Mouse (Mus musculus) heart, postnatal 0 days (tissue): ENCODE data around the gene Alpi. TPM values are rescaled to one million over a fixed set of nuclear protein-coding genes. Genes with fewer than 3 reads are reported as not detected.

Experiments
- ATAC-seq: fragments of 200-750 bp; cut with Nextera tagmentation; 2 replicates; pipeline ENCODE4 v1.8.0; 2017; ENCODE audit warnings: low read depth, moderate number of reproducible peaks, moderate library complexity; ENCODE audit not compliant: insufficient read depth
- DNase-seq: peaks from one replicate; pipeline ENCODE4 v3.0.0-alpha.2; 2016; ENCODE audit warnings: low spot score
- H3K27ac ChIP-seq: fragments of 300-500 bp; sonication (generic); 2 replicates; pipeline ENCODE4 v1.5.1; 2014; ENCODE audit warnings: low read depth, mild to moderate bottlenecking
- H3K27me3 ChIP-seq: fragments of 300-500 bp; sonication (generic); 2 replicates; pipeline ENCODE4 v1.6.1; 2014; ENCODE audit warnings: low read length, mixed read lengths; ENCODE audit not compliant: control insufficient read depth, insufficient read depth
- H3K36me3 ChIP-seq: fragments of 300-500 bp; sonication (generic); replicated peaks from 2 replicates; pipeline ENCODE4 v1.6.1; 2014; ENCODE audit warnings: low read length, mixed read lengths; ENCODE audit not compliant: control insufficient read depth, insufficient read depth
- H3K4me1 ChIP-seq: fragments of 300-500 bp; sonication (generic); 2 replicates; pipeline ENCODE4 v1.6.1; 2014; ENCODE audit warnings: antibody characterized with exemption; ENCODE audit not compliant: control insufficient read depth, insufficient read depth
- H3K4me2 ChIP-seq: fragments of 300-500 bp; sonication (generic); 2 replicates; pipeline ENCODE4 v1.6.1; 2014; ENCODE audit warnings: low read depth, mild to moderate bottlenecking, low read length, moderate library complexity
- H3K4me3 ChIP-seq: fragments of 300-500 bp; sonication (generic); 2 replicates; pipeline ENCODE4 v1.5.1; 2014; ENCODE audit warnings: low read depth, low read length
- H3K9ac ChIP-seq: fragments of 300-500 bp; sonication (generic); replicated peaks from 2 replicates; pipeline ENCODE4 v1.6.1; 2014; ENCODE audit warnings: low read depth, low read length, mixed read lengths
- H3K9me3 ChIP-seq: fragments of 300-500 bp; sonication (generic); replicated peaks from 2 replicates; pipeline ENCODE4 v1.6.1; 2016; ENCODE audit warnings: low read length; ENCODE audit not compliant: control insufficient read depth
- CTCF ChIP-seq: IDR thresholded peaks from 2 replicates; pipeline ENCODE4 v1.5.1; 2016; ENCODE audit warnings: antibody characterized with exemption, control low read depth, low read depth
- EP300 ChIP-seq: IDR thresholded peaks from 2 replicates; pipeline ENCODE4 v1.6.1; 2016; ENCODE audit warnings: antibody characterized with exemption, low read depth
- WGBS: fragments of 180-500 bp; shearing (Covaris S2); extraction: QIAGEN DNeasy Blood & Tissue Kit; methylation state at CpG from one replicate; pipeline ENCODE4 v1.1.7; 2014; 5-methylcytosine and 5-hydroxymethylcytosine counted together
- polyA plus RNA-seq: library from polyadenylated mRNA; unstranded; fragments of >200 nt; fragmentation: Nextera tagmentation; extraction: Ambion mirVana; gene quantifications from 2 replicates; pipeline ENCODE4 v1.2.1, GENCODE M21; 2015
- total RNA-seq: library from RNA; depleted of rRNA; stranded (reverse); fragments of >200 nt; gene quantifications from 2 replicates; pipeline ENCODE4 v1.2.3, GENCODE M21; 2014; ENCODE audit warnings: low replicate concordance

The Alpi gene
- total and polyA plus RNA-seq, 2 experiments from 2014 or later, result not detected

- 88% methylated on average over 11 of the region's 11 CpGs for WGBS
- TF ChIP-seq EP300 (no peak), CTCF (no peak)
- no peak overlapping the region for H3K9ac ChIP-seq
- H3K4me3 ChIP-seq, result no peak overlapping the region
- no peak overlapping the region for H3K4me2 ChIP-seq
- ATAC-seq (no peak), DNase-seq (no peak)
- H3K9me3 ChIP-seq, result no peaks in the 10 kb centered on the region
- H3K36me3 ChIP-seq, result no peaks in the 10 kb centered on the region
- H3K27ac ChIP-seq, result no peak overlapping the region
- H3K27me3 ChIP-seq, result no peaks in the 10 kb centered on the region
- no peaks in the 10 kb centered on the region for H3K4me1 ChIP-seq
Observed at GRCm38 (mm10) chr1:87089251-87089650, 12.2 kb downstream of the Alpi start.

- Histone ChIP-seq H3K36me3 (no peaks in the 10 kb centered on the region), H3K4me2 (no peak overlapping the region), H3K4me3 (no peak overlapping the region), H3K27me3 (no peaks in the 10 kb centered on the region), H3K9ac (no peak overlapping the region), H3K9me3 (no peaks in the 10 kb centered on the region), H3K4me1 (no peaks in the 10 kb centered on the region), H3K27ac (no peak overlapping the region)
- no peak for ATAC-seq
- DNase-seq, result no peak
- peak; percentile 34; the same call in 1 of the 2 replicates for TF ChIP-seq CTCF
- TF ChIP-seq EP300, result no peak
- 69% methylated on average over 17 of the region's 17 CpGs for WGBS
Observed at GRCm38 (mm10) chr1:87086964-87087363, 14.4 kb downstream of the Alpi start.

DNA sequence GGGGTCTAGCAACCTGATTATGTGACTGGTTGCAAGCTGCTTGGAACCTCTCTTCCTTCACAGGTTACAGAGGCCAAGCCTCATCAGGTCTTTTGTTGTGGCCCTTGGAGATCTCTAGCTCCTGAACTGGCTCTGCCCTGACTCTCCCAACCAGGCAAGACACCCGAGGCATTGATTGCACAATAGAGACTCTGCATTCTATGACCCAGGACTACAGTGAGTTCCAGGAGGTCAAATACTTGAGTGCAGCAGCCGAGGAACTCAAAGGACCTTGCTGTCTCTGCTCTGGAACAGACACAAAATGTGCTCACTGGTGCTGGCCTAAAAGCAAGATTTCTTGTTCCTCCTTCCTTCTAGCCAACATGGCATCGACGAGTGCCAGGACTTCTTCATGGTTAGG is 15.2 kb downstream of the Alpi start:
- WGBS, result 61% methylated on average over 4 of the region's 4 CpGs
- H3K27me3 ChIP-seq, result no peaks in the 10 kb centered on the region
- H3K36me3 ChIP-seq, result no peaks in the 10 kb centered on the region
- TF ChIP-seq EP300 (no peak), CTCF (no peak)
- DNase-seq, result no peak
- H3K27ac ChIP-seq, result no peak overlapping the region
- H3K9ac ChIP-seq, result no peak overlapping the region
- H3K4me3 ChIP-seq, result no peak overlapping the region
- H3K4me2 ChIP-seq, result no peak overlapping the region
- no peaks in the 10 kb centered on the region for H3K9me3 ChIP-seq
- no peak for ATAC-seq
- H3K4me1 ChIP-seq, result no peaks in the 10 kb centered on the region

- 79% methylated on average over 8 of the region's 8 CpGs for WGBS
- Histone ChIP-seq H3K27me3 (no peaks in the 10 kb centered on the region), H3K4me3 (no peak overlapping the region), H3K9me3 (no peaks in the 10 kb centered on the region), H3K9ac (no peak overlapping the region), H3K4me2 (no peak overlapping the region), H3K36me3 (no peaks in the 10 kb centered on the region), H3K27ac (no peak overlapping the region), H3K4me1 (no peaks in the 10 kb centered on the region)
- no peak for TF ChIP-seq CTCF
- TF ChIP-seq EP300, result no peak
- no peak for ATAC-seq
- no peak for DNase-seq
Observed at GRCm38 (mm10) chr1:87073776-87074175, 27.6 kb downstream of the Alpi start.

DNA sequence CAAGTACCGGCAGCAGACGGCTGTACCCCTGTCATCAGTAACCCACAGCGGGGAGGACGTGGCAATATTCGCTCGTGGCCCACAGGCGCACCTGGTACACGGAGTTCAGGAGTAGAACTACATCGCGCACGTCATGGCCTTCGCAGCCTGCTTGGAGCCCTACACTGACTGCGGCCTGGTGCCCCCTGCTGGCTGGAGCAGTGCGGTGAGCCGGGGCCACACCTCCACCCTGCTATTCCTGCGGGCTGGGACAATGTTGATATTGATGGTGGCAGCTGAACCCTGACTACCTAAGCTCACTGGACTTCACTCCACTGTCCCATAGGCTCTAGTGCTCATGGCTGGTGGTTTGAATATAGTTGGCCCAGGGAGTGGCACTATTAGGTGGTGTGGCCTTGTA is 30.7 kb downstream of the Alpi start:
- H3K27me3 ChIP-seq, result no peaks in the 10 kb centered on the region
- TF ChIP-seq EP300, result no peak
- TF ChIP-seq CTCF, result peak; percentile 34
- H3K4me1 ChIP-seq, result no peaks in the 10 kb centered on the region
- H3K4me2 ChIP-seq, result no peak overlapping the region
- H3K9ac ChIP-seq, result no peak overlapping the region
- 48% methylated on average over 16 of the region's 16 CpGs for WGBS
- ATAC-seq (no peak), DNase-seq (no peak)
- no peak overlapping the region for H3K4me3 ChIP-seq
- H3K36me3 ChIP-seq, result no peaks in the 10 kb centered on the region
- no peak overlapping the region for H3K27ac ChIP-seq
- no peaks in the 10 kb centered on the region for H3K9me3 ChIP-seq

GRCm38 (mm10) chr1:87060913-87061312 is 40.5 kb downstream of the Alpi start:
- ATAC-seq (no peak), DNase-seq (no peak)
- Histone ChIP-seq H3K36me3 (no peaks in the 10 kb centered on the region), H3K9me3 (no peaks in the 10 kb centered on the region), H3K27ac (no peak overlapping the region), H3K4me1 (no peaks in the 10 kb centered on the region), H3K27me3 (no peaks in the 10 kb centered on the region), H3K4me2 (no peak overlapping the region), H3K4me3 (no peak overlapping the region), H3K9ac (no peak overlapping the region)
- TF ChIP-seq CTCF (no peak), EP300 (no peak)
